Mouse (Mus musculus) limb, embryonic 10.5 days (tissue): Measurements from ENCODE around the gene Pus7. TPM values are rescaled to one million over a fixed set of nuclear protein-coding genes. Genes with fewer than 3 reads are reported as not detected.

Experiments
- DNase-seq: peaks from one replicate; pipeline ENCODE4 v3.0.0-alpha.2; 2017; ENCODE audit warnings: low spot score
- H3K27ac ChIP-seq: fragments of 300-500 bp; sonication (generic); 2 replicates; pipeline ENCODE4 v1.5.1; 2016; ENCODE audit warnings: mild to moderate bottlenecking
- H3K27me3 ChIP-seq: fragments of 300-500 bp; sonication (generic); 2 replicates; pipeline ENCODE4 v1.6.1; 2016; ENCODE audit warnings: low read depth, mild to moderate bottlenecking; ENCODE audit not compliant: poor library complexity, severe bottlenecking
- H3K36me3 ChIP-seq: fragments of 300-500 bp; sonication (generic); 2 replicates; pipeline ENCODE4 v1.6.1; 2016; ENCODE audit warnings: mild to moderate bottlenecking, moderate library complexity
- H3K4me1 ChIP-seq: fragments of 300-500 bp; sonication (generic); 2 replicates; pipeline ENCODE4 v1.6.1; 2016
- H3K4me3 ChIP-seq: fragments of 300-500 bp; sonication (generic); 2 replicates; pipeline ENCODE4 v1.5.1; 2016; ENCODE audit warnings: mild to moderate bottlenecking, moderate library complexity
- H3K9me3 ChIP-seq: fragments of 300-500 bp; sonication (generic); replicated peaks from 2 replicates; pipeline ENCODE4 v1.6.1; 2016; ENCODE audit warnings: mild to moderate bottlenecking
- WGBS: fragments of 180-500 bp; shearing (Covaris S2); methylation state at CpG from one replicate; pipeline ENCODE4 v1.1.7; 2016; 5-methylcytosine and 5-hydroxymethylcytosine counted together
- polyA plus RNA-seq: library from polyadenylated mRNA; unstranded; fragments of >200 nt; fragmentation: Nextera tagmentation; extraction: Ambion mirVana; gene quantifications from 2 replicates; pipeline ENCODE4 v1.2.1, GENCODE M21; 2016

Pus7 gene
- polyA plus RNA-seq, result 41.0 and 49.3 TPM in 2 replicates

- Histone ChIP-seq H3K4me3 (peak within 1 kb of the TSS; percentile 84), H3K36me3 (peaks cover under 1% of the 10 kb centered on the region; the same call in 1 of the 2 replicates), H3K27me3 (no peaks in the 10 kb centered on the region), H3K27ac (peak within 1 kb of the TSS; percentile 89), H3K9me3 (no peaks in the 10 kb centered on the region), H3K4me1 (peaks cover 31% of the 10 kb centered on the region)
- WGBS, result under 1% methylated on average over 84 of the region's 86 CpGs
- peak; percentile 91 for DNase-seq
These were observed at the start of gene Pus7 for GRCm38 (mm10) chr5:23782931-23783877. TSS of gene Pus7 (minus strand) at chr5:23783711.

DNA sequence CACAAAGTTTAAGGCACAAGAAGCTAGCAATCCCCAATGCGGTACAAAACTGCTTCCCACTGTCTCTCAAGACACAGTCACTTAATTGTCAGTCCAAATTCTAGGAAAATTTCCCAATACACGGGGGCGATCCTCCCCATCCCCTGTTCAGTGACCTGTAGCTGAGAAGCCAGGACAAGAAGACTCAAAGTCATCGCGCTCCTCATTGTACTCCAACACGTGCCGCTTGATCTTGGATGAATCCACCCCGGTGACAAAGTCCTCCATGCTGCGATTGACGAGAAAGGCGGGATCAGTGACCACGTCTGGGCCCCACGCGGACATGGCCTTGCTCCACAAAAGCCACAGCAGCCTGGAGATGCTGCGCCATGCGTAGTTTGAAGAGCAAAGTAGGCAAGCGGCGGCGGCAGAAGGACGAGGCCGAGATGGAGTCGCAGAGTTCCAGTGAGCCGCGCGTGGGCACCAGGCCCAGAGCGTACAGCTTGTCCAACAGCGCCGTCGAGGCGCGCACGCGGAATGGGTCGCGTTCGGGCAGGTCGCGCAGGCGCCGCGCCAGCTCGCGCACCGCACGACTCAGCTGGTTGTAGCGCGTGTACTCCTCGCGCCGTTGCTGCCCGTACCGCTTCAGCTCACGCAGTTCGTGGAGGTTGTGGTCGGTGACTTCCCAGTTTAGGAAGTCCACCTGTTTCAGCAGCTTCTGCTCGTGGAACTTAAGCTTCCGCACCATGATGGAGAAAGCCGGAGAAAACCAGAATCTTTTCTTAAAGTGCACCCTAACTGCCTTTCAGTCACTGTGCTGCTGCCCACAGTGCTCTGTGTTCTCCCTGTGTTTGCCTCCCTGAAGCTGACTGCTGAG is 47.6 kb upstream of the Pus7 start:
- Histone ChIP-seq H3K27ac (no peak overlapping the region), H3K4me3 (0 out of 2 replicates have a peak overlapping the region, but pooled peaks have one; percentile 17), H3K9me3 (no peaks in the 10 kb centered on the region), H3K27me3 (peaks cover 32% of the 10 kb centered on the region), H3K4me1 (peaks cover 5% of the 10 kb centered on the region), H3K36me3 (no peaks in the 10 kb centered on the region)
- no peak for DNase-seq
- WGBS, result 45% methylated on average over 58 of the region's 58 CpGs

DNA sequence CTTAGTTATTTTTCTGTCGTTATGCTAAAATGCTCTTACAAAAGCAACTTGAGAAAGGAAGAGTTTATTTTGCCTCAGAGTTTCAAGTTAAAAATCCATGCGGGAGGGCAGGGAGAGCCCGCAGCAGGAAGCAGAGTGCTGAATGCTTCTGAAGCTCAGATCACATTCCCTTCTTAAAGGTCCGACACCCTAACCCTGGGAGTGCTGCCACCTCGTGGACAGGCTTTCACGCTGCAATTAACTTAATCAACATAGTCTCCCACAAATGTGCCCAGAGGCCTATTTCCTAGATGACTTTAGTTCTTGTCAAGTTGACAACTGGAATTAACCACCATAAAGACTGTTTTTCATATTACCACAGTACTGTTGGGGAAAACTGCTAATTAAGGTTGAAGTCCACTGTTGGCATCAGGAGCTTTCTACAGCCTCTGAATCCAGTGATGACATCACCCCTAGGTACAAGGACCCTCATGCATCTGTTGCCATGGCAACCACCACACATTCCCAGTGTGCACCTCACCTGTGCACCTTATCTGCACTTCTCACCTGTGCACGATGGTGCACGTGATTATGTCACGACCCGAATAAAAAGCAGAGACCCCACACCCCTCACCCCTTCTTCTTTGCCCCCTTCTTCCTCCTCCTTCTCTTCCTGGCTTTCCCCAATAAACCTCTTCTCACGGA is 43.0 kb upstream of the Pus7 start:
- Histone ChIP-seq H3K4me1 (peaks cover 5% of the 10 kb centered on the region), H3K9me3 (no peaks in the 10 kb centered on the region), H3K27ac (no peak overlapping the region), H3K4me3 (no peak overlapping the region), H3K36me3 (peaks cover 2% of the 10 kb centered on the region; the same call in 1 of the 2 replicates), H3K27me3 (peaks cover 24% of the 10 kb centered on the region)
- DNase-seq, result peak; percentile 72
- 40% methylated on average over 11 of the region's 11 CpGs for WGBS

DNA sequence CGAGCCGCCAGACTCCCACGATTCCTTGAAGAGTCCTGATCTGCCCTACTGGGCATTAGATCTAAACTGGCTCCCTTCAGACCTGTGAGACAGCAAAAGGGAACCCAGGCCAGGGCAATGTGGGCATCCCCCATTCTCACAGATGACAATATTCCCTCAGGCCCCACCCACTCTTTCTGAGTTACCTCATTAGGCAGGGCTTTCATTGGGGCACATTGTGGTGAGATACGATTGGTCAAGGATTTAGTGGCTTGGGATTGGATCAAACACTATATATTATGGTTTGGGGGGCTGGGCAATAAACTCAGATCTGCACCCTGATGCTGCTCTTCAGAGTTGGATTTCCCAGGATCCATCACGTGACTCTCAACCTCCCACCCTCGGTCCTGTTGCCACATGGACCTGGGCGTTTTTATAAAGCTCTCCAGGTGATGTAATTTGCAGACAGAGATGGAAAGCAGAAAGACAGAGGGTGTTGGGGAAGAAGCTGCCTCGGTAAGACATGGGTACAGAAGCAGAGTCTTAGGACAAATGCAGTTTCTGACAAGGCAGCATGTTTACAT is 40.7 kb upstream of the Pus7 start:
- Histone ChIP-seq H3K4me1 (no peaks in the 10 kb centered on the region), H3K27ac (no peak overlapping the region), H3K4me3 (no peak overlapping the region), H3K27me3 (0 out of 2 replicates have a peak, but pooled peaks cover 4% of the 10 kb centered on the region), H3K9me3 (no peaks in the 10 kb centered on the region), H3K36me3 (peaks cover 16% of the 10 kb centered on the region)
- WGBS, result 78% methylated on average over 8 of the region's 8 CpGs
- no peak for DNase-seq

DNA sequence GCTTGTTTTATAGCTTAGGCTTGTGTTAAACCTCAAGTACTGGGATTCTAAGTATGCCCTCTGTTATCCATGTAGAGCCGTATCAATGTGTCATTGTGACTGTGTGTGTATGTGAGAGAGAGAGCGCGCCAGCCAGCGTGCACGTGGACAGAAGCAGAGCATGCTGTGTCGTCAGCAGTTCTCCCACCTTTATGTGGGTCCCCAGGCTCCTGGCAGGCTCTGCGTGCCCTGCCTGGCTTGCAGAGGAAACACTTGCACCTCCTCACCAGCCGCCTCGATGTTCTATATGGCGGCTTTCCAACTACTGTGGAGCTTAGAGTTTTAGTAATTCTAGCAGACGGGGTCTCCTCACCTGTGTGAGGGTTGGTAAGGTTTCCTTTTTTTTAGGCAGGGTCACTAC is 38.8 kb upstream of the Pus7 start:
- DNase-seq, result no peak

DNA sequence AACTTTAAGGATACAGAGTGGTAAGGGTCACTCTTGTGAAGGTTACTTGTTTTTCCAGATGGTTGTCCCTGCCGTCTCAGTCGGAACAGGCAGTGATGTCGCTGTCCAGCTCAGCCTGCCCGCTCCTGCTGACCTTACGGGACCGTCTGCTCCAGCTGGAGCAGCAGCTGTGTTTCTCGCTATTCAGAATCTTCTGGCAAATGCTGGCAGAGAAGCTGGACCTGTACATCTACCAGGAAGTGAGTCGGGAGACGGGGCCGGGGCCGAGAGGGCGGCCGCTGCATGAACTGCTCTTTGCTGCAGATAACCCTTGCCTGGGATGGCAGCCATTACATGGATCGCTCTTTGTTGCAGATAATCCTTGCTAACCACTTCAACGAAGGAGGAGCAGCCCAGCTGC is 33.2 kb upstream of the Pus7 start:
- Histone ChIP-seq H3K4me3 (no peak overlapping the region), H3K27ac (no peak overlapping the region), H3K36me3 (peaks cover 87% of the 10 kb centered on the region), H3K27me3 (no peaks in the 10 kb centered on the region), H3K9me3 (peaks cover 7% of the 10 kb centered on the region), H3K4me1 (no peaks in the 10 kb centered on the region)
- WGBS, result 95% methylated on average over 15 of the region's 15 CpGs
- DNase-seq, result no peak

More for the DNA sequence above, 38.8 kb upstream of the Pus7 start:
- Histone ChIP-seq H3K27ac (no peak overlapping the region), H3K4me3 (no peak overlapping the region), H3K27me3 (no peaks in the 10 kb centered on the region), H3K4me1 (no peaks in the 10 kb centered on the region), H3K36me3 (peaks cover 34% of the 10 kb centered on the region), H3K9me3 (no peaks in the 10 kb centered on the region)
- WGBS, result 75% methylated on average over 11 of the region's 11 CpGs

DNA sequence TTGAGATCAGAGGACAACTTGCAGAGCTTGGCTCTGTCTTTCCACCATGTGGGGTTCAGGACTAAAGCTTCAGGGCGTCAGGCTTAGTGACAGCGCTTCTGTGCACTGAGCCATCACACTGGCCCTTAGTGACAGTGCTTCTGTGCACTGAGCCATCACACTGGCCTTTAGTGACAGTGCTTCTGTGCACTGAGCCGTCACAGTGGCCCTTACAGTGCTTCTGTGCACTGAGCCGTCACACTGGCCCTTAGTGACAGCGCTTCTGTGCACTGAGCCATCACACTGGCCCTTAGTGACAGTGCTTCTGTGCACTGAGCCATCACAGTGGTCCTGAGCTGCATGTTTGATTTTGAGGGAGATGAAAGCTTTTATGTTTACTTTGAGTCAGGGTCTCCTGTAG is 31.3 kb upstream of the Pus7 start:
- H3K27me3 ChIP-seq, result no peaks in the 10 kb centered on the region
- no peak for DNase-seq
- H3K9me3 ChIP-seq, result peaks cover 7% of the 10 kb centered on the region
- H3K27ac ChIP-seq, result no peak overlapping the region
- H3K36me3 ChIP-seq, result peaks cover 95% of the 10 kb centered on the region
- H3K4me1 ChIP-seq, result no peaks in the 10 kb centered on the region
- H3K4me3 ChIP-seq, result no peak overlapping the region
- 94% methylated on average over 5 of the region's 5 CpGs for WGBS

DNA sequence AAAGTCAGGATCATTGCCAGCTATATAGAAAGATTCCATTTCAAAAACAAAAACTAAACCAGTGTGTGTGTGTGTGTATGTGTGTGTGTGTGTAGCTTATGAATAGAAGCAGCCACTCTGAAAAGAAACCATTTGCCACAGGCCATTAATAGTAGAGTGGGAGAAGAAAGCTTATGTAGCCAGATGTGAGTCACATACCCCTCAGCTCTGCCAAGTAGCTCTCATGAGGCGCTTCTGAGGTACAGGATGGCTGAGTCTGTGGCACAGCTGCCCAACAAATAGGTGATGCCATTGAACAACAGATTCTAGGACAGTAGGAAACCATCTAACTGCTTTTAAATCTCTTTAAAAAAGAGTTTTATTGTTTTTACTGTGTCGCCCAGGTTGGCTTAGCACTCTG is 9.2 kb upstream of the Pus7 start:
- Histone ChIP-seq H3K27ac (no peak overlapping the region), H3K36me3 (peaks cover 53% of the 10 kb centered on the region)
- WGBS, result 94% methylated on average over 2 of the region's 2 CpGs

DNA sequence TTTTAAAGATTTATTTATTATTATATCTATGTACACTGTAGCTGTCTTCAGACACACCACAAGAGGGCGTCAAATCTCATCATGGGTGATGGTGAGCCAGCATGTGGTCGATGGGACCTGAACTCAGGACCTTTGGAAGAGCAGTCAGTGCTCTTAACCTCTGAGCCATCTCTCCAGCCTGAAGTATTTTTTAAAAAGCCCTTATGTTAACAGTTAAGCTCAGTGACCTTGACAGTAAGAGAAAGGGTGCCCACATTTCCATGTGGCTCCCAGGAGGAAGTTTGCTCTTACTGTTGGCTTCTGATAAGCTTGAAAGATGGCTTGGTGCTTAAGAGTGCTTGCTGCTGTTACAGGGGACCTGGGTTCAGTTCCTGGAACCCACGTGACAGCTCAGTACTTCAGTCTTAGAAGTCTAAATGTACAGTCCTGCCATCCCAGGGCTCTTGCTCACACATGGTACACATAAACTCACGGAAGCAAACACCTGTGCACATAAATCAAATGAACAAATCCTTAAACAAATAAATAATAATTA is 5.6 kb upstream of the Pus7 start:
- no peaks in the 10 kb centered on the region for H3K27me3 ChIP-seq
- no peak overlapping the region for H3K4me3 ChIP-seq
- 88% methylated on average over 4 of the region's 4 CpGs for WGBS
- no peaks in the 10 kb centered on the region for H3K9me3 ChIP-seq
- peaks cover 10% of the 10 kb centered on the region for H3K4me1 ChIP-seq
- no peak overlapping the region for H3K27ac ChIP-seq
- no peak for DNase-seq
- H3K36me3 ChIP-seq, result peaks cover 23% of the 10 kb centered on the region

More for the DNA sequence above, 9.2 kb upstream of the Pus7 start:
- Histone ChIP-seq H3K4me1 (peaks cover 6% of the 10 kb centered on the region), H3K27me3 (no peaks in the 10 kb centered on the region), H3K4me3 (no peak overlapping the region), H3K9me3 (no peaks in the 10 kb centered on the region)
- DNase-seq, result no peak

- Histone ChIP-seq H3K4me1 (peaks cover 14% of the 10 kb centered on the region), H3K9me3 (no peaks in the 10 kb centered on the region), H3K27ac (no peak overlapping the region; the same call in 1 of the 2 replicates), H3K27me3 (no peaks in the 10 kb centered on the region), H3K4me3 (peak overlapping the region; percentile 85), H3K36me3 (peaks cover 19% of the 10 kb centered on the region)
- 50% methylated on average over 3 of the region's 3 CpGs for WGBS
- no peak for DNase-seq
These were observed 4.9 kb upstream of the Pus7 start for GRCm38 (mm10) chr5:23788390-23788830.

DNA sequence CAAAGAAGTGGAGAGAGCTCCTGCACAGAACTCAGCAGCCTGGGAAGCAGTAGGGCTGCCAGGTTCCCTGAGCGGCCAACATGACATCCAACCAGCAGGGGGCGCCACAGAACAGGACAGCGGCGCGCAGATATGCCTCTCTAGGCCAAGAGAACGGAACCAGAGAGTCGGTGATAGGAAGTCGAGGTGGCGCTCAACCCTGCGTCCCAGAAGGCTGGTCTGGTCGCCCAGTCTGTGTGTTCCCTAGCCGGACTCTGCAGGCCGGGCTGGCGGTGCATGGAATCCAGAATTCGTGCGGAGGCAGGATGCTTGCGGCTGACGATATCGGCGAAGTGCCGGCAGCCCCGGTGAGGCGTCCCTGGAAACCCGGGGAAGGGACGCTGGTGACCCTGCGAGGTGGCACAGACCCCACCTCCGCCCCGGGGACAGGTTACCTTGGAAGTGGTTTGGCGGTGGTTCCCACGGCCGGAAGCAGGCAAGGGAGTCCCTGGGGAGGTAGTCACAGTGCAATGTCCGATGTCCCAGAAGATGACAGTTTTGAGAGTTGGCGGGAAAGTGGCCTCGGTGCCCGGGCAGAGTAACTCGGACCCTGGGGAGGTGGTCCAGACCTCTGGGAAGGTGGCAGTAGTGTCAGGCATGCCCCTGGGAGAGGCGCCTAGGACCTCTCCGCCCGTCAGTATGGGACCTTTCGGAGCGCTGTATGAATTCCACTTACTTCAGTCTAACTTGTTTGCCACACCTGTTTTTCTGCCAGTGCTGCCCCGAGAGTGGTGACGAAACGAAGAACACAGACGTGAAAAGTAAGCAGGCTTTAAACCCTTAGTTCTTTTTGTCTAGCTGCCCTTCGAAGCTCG is 4.3 kb upstream of the Pus7 start, which contains the start of gene Rint1:
Gene Rint1 (plus strand): TSS at position 176 of the 854 bp plus-strand sequence.
- Histone ChIP-seq H3K27ac (peak within 1 kb of the TSS; percentile 89), H3K4me3 (peak within 1 kb of the TSS; percentile 85), H3K4me1 (peaks cover 17% of the 10 kb centered on the region), H3K9me3 (no peaks in the 10 kb centered on the region), H3K36me3 (peaks cover 19% of the 10 kb centered on the region), H3K27me3 (no peaks in the 10 kb centered on the region)
- WGBS, result 4% methylated on average over 47 of the region's 47 CpGs
- peak; percentile 99 for DNase-seq
